Mouse (Mus musculus) embryo, embryonic 9.5 days (tissue): ENCODE data around the gene Gm21970.
"Not testable (repeated sequence)": the region's sequence is repeated elsewhere in the genome, so short reads cannot be mapped to it uniquely, and the experiment has no call there.

Experiments used
- DNase-seq: peaks from one replicate; pipeline ENCODE4 v3.0.0-alpha.2; 2017; ENCODE audit errors: extremely low spot score

The Gm21970 gene

GRCm38 (mm10) chr16:91438599-91438998 lies 47.1 kb downstream of the Gm21970 start:
- not testable (repeated sequence) for DNase-seq

- DNase-seq: no peak
Measured at GRCm38 (mm10) chr16:91441366-91441765, 49.8 kb downstream of the Gm21970 start.

GRCm38 (mm10) chr16:91441811-91442240 lies 50.3 kb downstream of the Gm21970 start:
- DNase-seq: no peak

- no peak for DNase-seq
Measured at GRCm38 (mm10) chr16:91442446-91442845, 50.9 kb downstream of the Gm21970 start.

- no peak for DNase-seq
Measured at GRCm38 (mm10) chr16:91443211-91443611, 51.7 kb downstream of the Gm21970 start.

GRCm38 (mm10) chr16:91444847-91445246 lies 53.3 kb downstream of the Gm21970 start:
- DNase-seq: no peak

GRCm38 (mm10) chr16:91445566-91445965 lies 54.0 kb downstream of the Gm21970 start:
- no peak for DNase-seq

- no peak for DNase-seq
Measured at GRCm38 (mm10) chr16:91446778-91447511, 55.4 kb downstream of the Gm21970 start.

- DNase-seq: no peak
Measured at GRCm38 (mm10) chr16:91447512-91447900, 56.0 kb downstream of the Gm21970 start.

- DNase-seq: no peak
Measured at GRCm38 (mm10) chr16:91448088-91448487, 56.6 kb downstream of the Gm21970 start.

GRCm38 (mm10) chr16:91448895-91449294 lies 57.4 kb downstream of the Gm21970 start:
- DNase-seq: no peak

- no peak for DNase-seq
Measured at GRCm38 (mm10) chr16:91450137-91451064, 58.9 kb downstream of the Gm21970 start.

GRCm38 (mm10) chr16:91451949-91452348 lies 60.4 kb downstream of the Gm21970 start:
- DNase-seq: no peak

- DNase-seq: no peak
Measured at GRCm38 (mm10) chr16:91452363-91452896, 60.9 kb downstream of the Gm21970 start.

- no peak for DNase-seq
Measured at GRCm38 (mm10) chr16:91455868-91456267, 64.3 kb downstream of the Gm21970 start.

GRCm38 (mm10) chr16:91458301-91458746 lies 66.8 kb downstream of the Gm21970 start:
- DNase-seq: no peak

GRCm38 (mm10) chr16:91458976-91459375 lies 67.5 kb downstream of the Gm21970 start:
- no peak for DNase-seq

GRCm38 (mm10) chr16:91459396-91459795 lies 67.9 kb downstream of the Gm21970 start:
- no peak for DNase-seq

- DNase-seq: no peak
Measured at GRCm38 (mm10) chr16:91459841-91460370, 68.4 kb downstream of the Gm21970 start.

- no peak for DNase-seq
Measured at GRCm38 (mm10) chr16:91461066-91461638, 69.6 kb downstream of the Gm21970 start.

GRCm38 (mm10) chr16:91461773-91462181 lies 70.3 kb downstream of the Gm21970 start:
- DNase-seq: no peak

- DNase-seq: no peak
Measured at GRCm38 (mm10) chr16:91462644-91463043, 71.1 kb downstream of the Gm21970 start.
